29 mouse cellular contexts compared by ENCODE assay signal in genomic region chr1:132500535-132500934, GRCm38 (mm10). TPM values are rescaled to one million over a fixed set of nuclear protein-coding genes. Genes with fewer than 3 reads are reported as not detected.
DNase-seq lines count a peak whose midpoint lies in the region; ATAC-seq and TF ChIP-seq lines count a peak whose summit lies in the region.
"Had no signal": no experiment of that assay in that cellular context is flagged by ENCODE, and none has a peak within 500 bp of the region (broad histone marks: within the 10 kb centered on the region; RNA-seq: fewer than 3 reads in every experiment).

No protein-coding gene starts in this region.

- no peak for TF ChIP-seq CTCF in cerebellum, adult 2 months (IDR thresholded peaks at IDR 0.05; ENCODE audit: borderline replicate concordance, insufficient read depth, low read depth, low read length)

- no peaks in the 10 kb centered on the region for H3K27me3 ChIP-seq in cerebellum, adult 2 months (ENCODE audit: control insufficient read depth, insufficient read depth, low read length)
- H3K27me3 ChIP-seq: CH12.LX; embryonic facial prominence, embryonic 13.5 days; forebrain, embryonic 12.5 days; forebrain, embryonic 15.5 days; heart, embryonic 13.5 days; hindbrain, embryonic 12.5 days; hindbrain, embryonic 15.5 days had no signal

- no peak overlapping the region for H3K4me3 ChIP-seq in cerebellum, adult 2 months (replicated peaks; ENCODE audit: insufficient read depth, low read depth, low read length)
- H3K4me3 ChIP-seq: embryonic facial prominence, embryonic 13.5 days; erythroblast, embryonic 14.5 days; forebrain, embryonic 12.5 days; forebrain, embryonic 15.5 days; heart, adult 2 months; heart, embryonic 10.5 days; heart, embryonic 13.5 days; hindbrain, embryonic 12.5 days; hindbrain, embryonic 15.5 days had no signal

- H3K4me1 ChIP-seq in cerebellum, adult 2 months (ENCODE audit: control insufficient read depth, insufficient read depth, low read length) = peaks cover 4% of the 10 kb centered on the region; the same call in 1 of the 2 replicates
- H3K4me1 ChIP-seq: embryonic facial prominence, embryonic 13.5 days; forebrain, embryonic 12.5 days; forebrain, embryonic 15.5 days; heart, embryonic 10.5 days; heart, embryonic 13.5 days; hindbrain, embryonic 12.5 days; hindbrain, embryonic 15.5 days had no signal

- peak; percentile 46 to 58 for DNase-seq in cerebellum, adult 2 months
- DNase-seq in heart, adult 11 months = peak; percentile 76
- no peak for DNase-seq in heart, postnatal 25 days (ENCODE audit: low spot score)
- DNase-seq in Muller cell, postnatal 12 days (ENCODE audit: inconsistent ontology term) = peak; percentile 62
- peak; percentile 61 to 71 for DNase-seq in cerebellum, postnatal 10 days
- no peak for DNase-seq in liver
- DNase-seq in urinary bladder, postnatal 36 days (ENCODE audit: low spot score in 2 of 2) = no peak
- DNase-seq: adrenal gland, adult 2 months; adrenal gland, postnatal 14 days; B cell, adult 2 months; gastrocnemius, postnatal 25 days; heart, adult 2 months; heart, postnatal 14 days; kidney, adult 2 months had no signal

- no peak overlapping the region for H3K27ac ChIP-seq in cerebellum, adult 2 months (ENCODE audit: insufficient read depth, low read length)
- H3K27ac ChIP-seq: embryonic facial prominence, embryonic 13.5 days; forebrain, embryonic 12.5 days; forebrain, embryonic 15.5 days; heart, adult 2 months; heart, embryonic 10.5 days; heart, embryonic 13.5 days; hindbrain, embryonic 12.5 days; hindbrain, embryonic 15.5 days had no signal

- ATAC-seq in cerebellum, adult (ENCODE audit: insufficient number of reproducible peaks, low FRiP score, low TSS enrichment) = no peak
- ATAC-seq: forebrain, embryonic 15.5 days; intestine, postnatal 0 days had no signal

- WGBS in cerebellum, adult 2 months = 4% methylated on average over 2 of the region's 2 CpGs

- intact Hi-C loops in heart, postnatal 25 days (cut with DNase I) = no loop called here

- no peak for TF ChIP-seq POLR2A in cerebellum, adult 2 months (IDR thresholded peaks at IDR 0.05; ENCODE audit: borderline replicate concordance, insufficient read depth, low read length)

RNA-seq across cellular contexts. Expression of gene Tmem81, which starts 5.5 kb away (rescaled TPM):
- 5.3 and 6.1 TPM in 2 replicates for polyA plus RNA-seq in cerebellum, adult 2 months (2012; rRNA removed)
- 1 to 10 TPM; 1.6 TPM for total RNA-seq in heart, postnatal 25 days (2021)

RNA-seq across cellular contexts. Expression of gene Rbbp5, which starts 23.4 kb away (rescaled TPM):
- 68.1 and 72.4 TPM in 2 replicates for polyA plus RNA-seq in cerebellum, adult 2 months (2012; rRNA removed)
- total RNA-seq in heart, postnatal 25 days (2021) = 10 to 100 TPM; 18.9 to 24.2 TPM

RNA-seq across cellular contexts. Expression of gene Cntn2, which starts 42.5 kb away (rescaled TPM):
- polyA plus RNA-seq in cerebellum, adult 2 months (2012; rRNA removed) = 165 and 168 TPM in 2 replicates
- total RNA-seq in heart, postnatal 25 days (2021) = 1 to 10 TPM; 3.9 to 7.8 TPM
- total RNA-seq: adrenal gland, adult 2 months; common myeloid progenitor, adult 5-6 weeks; gastrocnemius, adult 8-10 months; hematopoietic stem cell, adult 5-6 weeks had no signal
- polyA plus RNA-seq: G1E had no signal

Comparison
In these comparisons a context has a peak if more than half of its experiments do, and no peak if none do; other contexts are left out.
1. DNase-seq: peak in cerebellum, adult 2 months (2 of 2), heart, adult 11 months (single experiment), Muller cell, postnatal 12 days (single experiment) and cerebellum, postnatal 10 days (2 of 2); none in heart, postnatal 25 days (single experiment), liver (single experiment) and urinary bladder, postnatal 36 days (0 of 2).